Mouse (Mus musculus) lung, adult 2 months (tissue): ENCODE data around the gene Cend1.

Experiments used
- CTCF ChIP-seq: fragments of 200-500 bp; IDR thresholded peaks from 2 replicates; pipeline ENCODE4 v1.5.1; 2011; ENCODE audit warnings: mild to moderate bottlenecking, low read length, control low read depth; ENCODE audit not compliant: insufficient read depth
- POLR2A ChIP-seq: fragments of 200-500 bp; IDR thresholded peaks from 2 replicates; pipeline ENCODE4 v1.6.1; 2011; ENCODE audit warnings: low read depth, mild to moderate bottlenecking, control low read depth, low read length, borderline replicate concordance; ENCODE audit errors: extremely low read depth

GRCm38 (mm10) chr7:141472226-141472625 lies 42.9 kb upstream of the Cend1 start:
- TF ChIP-seq CTCF (no peak), POLR2A (no peak)
